8 mouse cellular contexts compared by ENCODE assay signal in genomic region chr8:71789031-71789460, GRCm38 (mm10).
DNase-seq lines count a peak whose midpoint lies in the region; ATAC-seq and TF ChIP-seq lines count a peak whose summit lies in the region.
"Not testable (repeated sequence)": the region's sequence is repeated elsewhere in the genome, so short reads cannot be mapped to it uniquely, and the experiment has no call there.

No protein-coding gene starts in this region.

- 0% methylated on average over 5 of the region's 9 CpGs for WGBS in bone marrow, adult 2 months
- WGBS in forebrain, embryonic 13.5 days, result 9% methylated on average over 4 of the region's 9 CpGs
- WGBS in heart, embryonic 15.5 days, result 5% methylated on average over 5 of the region's 9 CpGs
- WGBS in intestine, embryonic 15.5 days, result 7% methylated on average over 4 of the region's 9 CpGs
- WGBS in limb, embryonic 13.5 days, result 23% methylated on average over 6 of the region's 9 CpGs
- WGBS in midbrain, embryonic 11.5 days, result 12% methylated on average over 4 of the region's 9 CpGs
- WGBS in small intestine, adult 2 months, result 2% methylated on average over 4 of the region's 9 CpGs

- H3K27ac ChIP-seq in bone marrow, adult 2 months (ENCODE audit: control insufficient read depth, insufficient read depth, low read depth, low read length, poor library complexity); forebrain, embryonic 13.5 days; heart, embryonic 15.5 days; intestine, embryonic 15.5 days; limb, embryonic 13.5 days; midbrain, embryonic 11.5 days (ENCODE audit: low read depth, low read length); small intestine, adult 2 months (ENCODE audit: insufficient read depth, low read depth, low read length): not testable (repeated sequence)

- TF ChIP-seq CTCF in bone marrow, adult 2 months (IDR thresholded peaks at IDR 0.05; ENCODE audit: control insufficient read depth, insufficient read depth, low read length); small intestine, adult 2 months (IDR thresholded peaks at IDR 0.05; ENCODE audit: extremely low read depth, insufficient read length, insufficient replicate concordance, low read depth, low read length): not testable (repeated sequence)

- not testable (repeated sequence) for H3K27me3 ChIP-seq in forebrain, embryonic 13.5 days; heart, embryonic 15.5 days; intestine, embryonic 15.5 days (replicated peaks); limb, embryonic 13.5 days; midbrain, embryonic 11.5 days (ENCODE audit: control insufficient read depth, insufficient read depth, low read length); small intestine, adult 2 months (ENCODE audit: control insufficient read depth, insufficient read depth, low read length)

- ATAC-seq in forebrain, embryonic 13.5 days, result peak; percentile 41; the same call in 1 of the 2 replicates
- ATAC-seq in heart, embryonic 15.5 days (replicated peaks; ENCODE audit: insufficient number of reproducible peaks, insufficient read depth, low FRiP score, low read depth), result 0 out of 2 replicates have a peak, but pooled peaks have one; percentile 22
- ATAC-seq in intestine, embryonic 15.5 days, result peak; percentile 62; the same call in 1 of the 2 replicates
- peak; percentile 57 for ATAC-seq in limb, embryonic 13.5 days (ENCODE audit: low FRiP score, low read depth)
- ATAC-seq in midbrain, embryonic 11.5 days (ENCODE audit: low FRiP score), result peak; percentile 64

- TF ChIP-seq POLR2A in bone marrow, adult 2 months (IDR thresholded peaks at IDR 0.05; ENCODE audit: borderline replicate concordance, control insufficient read depth, low read depth, low read length); small intestine, adult 2 months (IDR thresholded peaks at IDR 0.05; ENCODE audit: low read depth, low read length): not testable (repeated sequence)

- not testable (repeated sequence) for H3K9ac ChIP-seq in forebrain, embryonic 13.5 days; heart, embryonic 15.5 days; intestine, embryonic 15.5 days; limb, embryonic 13.5 days; midbrain, embryonic 11.5 days (ENCODE audit: low read length)

- H3K4me3 ChIP-seq in bone marrow, adult 2 months (replicated peaks; ENCODE audit: control insufficient read depth, low read depth, low read length), result peak overlapping the region; percentile 47
- H3K4me3 ChIP-seq in forebrain, embryonic 13.5 days; intestine, embryonic 15.5 days (replicated peaks); limb, embryonic 13.5 days; midbrain, embryonic 11.5 days (ENCODE audit: low read depth, low read length): not testable (repeated sequence)
- H3K4me3 ChIP-seq in heart, embryonic 15.5 days, result peak overlapping the region; percentile 30
- peak overlapping the region; percentile 69 for H3K4me3 ChIP-seq in small intestine, adult 2 months (ENCODE audit: low read depth, low read length)

- not testable (repeated sequence) for H3K36me3 ChIP-seq in forebrain, embryonic 13.5 days (ENCODE audit: poor library complexity, severe bottlenecking); heart, embryonic 15.5 days; intestine, embryonic 15.5 days; limb, embryonic 13.5 days; midbrain, embryonic 11.5 days (ENCODE audit: control insufficient read depth, insufficient read depth, low read length); small intestine, adult 2 months (ENCODE audit: control insufficient read depth, insufficient read depth, low read length)

- DNase-seq in A20 (ENCODE audit: low read depth, low spot score), result peak; percentile 21
- DNase-seq in midbrain, embryonic 11.5 days (ENCODE audit: low spot score, missing footprints), result not testable (repeated sequence)

- H3K4me2 ChIP-seq in forebrain, embryonic 13.5 days; limb, embryonic 13.5 days (replicated peaks); midbrain, embryonic 11.5 days: not testable (repeated sequence)
- H3K4me2 ChIP-seq in heart, embryonic 15.5 days, result peak overlapping the region; percentile 43
- H3K4me2 ChIP-seq in intestine, embryonic 15.5 days (replicated peaks), result 0 out of 2 replicates have a peak overlapping the region, but pooled peaks have one; percentile 22

- H3K4me1 ChIP-seq in bone marrow, adult 2 months (ENCODE audit: control insufficient read depth, insufficient read depth, low read length); forebrain, embryonic 13.5 days; heart, embryonic 15.5 days (replicated peaks); intestine, embryonic 15.5 days (replicated peaks); limb, embryonic 13.5 days; midbrain, embryonic 11.5 days (ENCODE audit: control insufficient read depth, insufficient read depth, low read length); small intestine, adult 2 months (ENCODE audit: control insufficient read depth, insufficient read depth, insufficient read length, low read length): not testable (repeated sequence)

- not testable (repeated sequence) for H3K9me3 ChIP-seq in forebrain, embryonic 13.5 days (replicated peaks); heart, embryonic 15.5 days (replicated peaks); intestine, embryonic 15.5 days; limb, embryonic 13.5 days; midbrain, embryonic 11.5 days (ENCODE audit: control insufficient read depth, low read length)
